Mouse (Mus musculus) ES-E14 (cell line): Measurements from ENCODE around the gene Slc18b1. TPM values are rescaled to one million over a fixed set of nuclear protein-coding genes. Genes with fewer than 3 reads are reported as not detected.
"Not testable (repeated sequence)": the region's sequence is repeated elsewhere in the genome, so short reads cannot be mapped to it uniquely, and the experiment has no call there.

Experiments
- DNase-seq: peaks from one replicate; pipeline ENCODE4 v3.0.0-alpha.2; 2013; ENCODE audit warnings: low read depth, low spot score
- H3K27ac ChIP-seq: 2 replicates; pipeline ENCODE4 v1.5.1; 2012; ENCODE audit warnings: low read depth, mild to moderate bottlenecking, low read length, moderate library complexity, mixed read lengths; ENCODE audit not compliant: poor library complexity, insufficient read depth, severe bottlenecking
- H3K36me3 ChIP-seq: 2 replicates; pipeline ENCODE4 v1.6.1; 2012; ENCODE audit warnings: mild to moderate bottlenecking, low read length, moderate library complexity, mixed read lengths; ENCODE audit not compliant: control insufficient read depth, poor library complexity, insufficient read depth, severe bottlenecking
- H3K4me1 ChIP-seq, 2 experiments: fragments of 150-350 bp in 1 of 2; sonication (generic) in 1 of 2; 2 replicates each; pipeline ENCODE4 v1.6.1; 2012; ENCODE audit warnings: low read length in 2 of 2, mild to moderate bottlenecking in 1 of 2, mixed read lengths in 1 of 2; ENCODE audit not compliant: control insufficient read depth in 2 of 2, insufficient read depth in 2 of 2, poor library complexity in 1 of 2
- H3K4me3 ChIP-seq, 2 experiments: fragments of 150-350 bp in 1 of 2; sonication (generic) in 1 of 2; 2 replicates each; pipeline ENCODE4 v1.5.1; 2012; ENCODE audit warnings: low read length in 2 of 2, low read depth in 1 of 2, mild to moderate bottlenecking in 1 of 2, mixed read lengths in 1 of 2; ENCODE audit not compliant: insufficient read depth in 1 of 2, poor library complexity in 1 of 2, severe bottlenecking in 1 of 2
- H3K9ac ChIP-seq: 2 replicates; pipeline ENCODE4 v1.6.1; 2012; ENCODE audit warnings: low read depth, mild to moderate bottlenecking, low read length, mixed read lengths; ENCODE audit not compliant: poor library complexity, insufficient read depth, severe bottlenecking
- H3K9me3 ChIP-seq: fragments of 150-350 bp; sonication (generic); 2 replicates; pipeline ENCODE4 v1.6.1; 2012; ENCODE audit warnings: low read depth, mild to moderate bottlenecking, low read length; ENCODE audit not compliant: control insufficient read depth, insufficient read depth
- CHD2 ChIP-seq: IDR thresholded peaks from 2 replicates; pipeline ENCODE4 v1.6.1; 2014; ENCODE audit warnings: mild to moderate bottlenecking, low read depth, low read length, inconsistent platforms
- HCFC1 ChIP-seq: IDR thresholded peaks from 2 replicates; pipeline ENCODE4 v1.6.1; 2012; ENCODE audit warnings: low read length, inconsistent platforms, borderline replicate concordance; ENCODE audit not compliant: insufficient read depth
- MAFK ChIP-seq: IDR thresholded peaks from 2 replicates; pipeline ENCODE4 v1.6.1; 2014; ENCODE audit warnings: mild to moderate bottlenecking, low read depth, low read length, inconsistent platforms; ENCODE audit not compliant: insufficient read depth
- ZC3H11A ChIP-seq: IDR thresholded peaks from 2 replicates; pipeline ENCODE4 v1.6.1; 2012; ENCODE audit warnings: low read depth, mild to moderate bottlenecking, inconsistent platforms, low read length, borderline replicate concordance
- ZNF384 ChIP-seq: IDR thresholded peaks from 2 replicates; pipeline ENCODE4 v1.6.1; 2012; ENCODE audit warnings: low read depth, low read length, inconsistent platforms
- in situ Hi-C, 2 experiments: fragments of 600-800 bp; cut with MboI; formaldehyde crosslinking; loops; one replicate each; pipeline ENCODE4 v1.15.1; 2025; ENCODE audit warnings: low sequenced_read_pairs in 2 of 2, inconsistent platforms in 1 of 2; ENCODE audit not compliant: unreplicated experiment in 2 of 2
- total RNA-seq: library from RNA; depleted of rRNA; stranded (reverse); fragments of 300-350 nt; gene quantifications from 2 replicates; pipeline ENCODE4 v1.2.3, GENCODE M21; 2012

Slc18b1 gene
- total RNA-seq, 1 experiment = 5.9 TPM

DNA sequence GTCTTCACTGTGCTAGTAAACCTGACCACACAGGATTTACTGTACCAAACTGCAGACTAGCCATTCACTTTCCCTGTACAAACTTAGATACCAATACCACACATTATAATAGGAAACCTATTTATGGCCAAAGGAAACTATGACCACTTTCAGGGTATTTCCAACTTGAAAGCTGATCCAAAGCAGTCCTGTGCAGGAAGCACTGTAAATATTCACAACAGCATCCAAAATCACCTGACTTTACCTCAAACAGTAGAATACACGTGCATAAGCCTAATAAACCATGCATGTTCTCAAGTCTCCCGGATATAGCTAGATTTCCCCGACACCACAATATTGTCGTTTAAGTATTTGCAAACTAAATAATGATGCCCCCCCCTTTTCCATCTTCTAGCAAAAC, 10.7 kb upstream of the Slc18b1 start:
- Histone ChIP-seq H3K9ac (peak overlapping the region; percentile 99), H3K36me3 (peaks cover 29% of the 10 kb centered on the region), H3K9me3 (no peaks in the 10 kb centered on the region), H3K27ac (peak overlapping the region; percentile 93; the same call in 1 of the 2 replicates), H3K4me1 (no peaks in the 10 kb centered on the region; a peak in 2 of 4 replicates), H3K4me3 (peak overlapping the region; percentile 82 to 96)
- no peak for TF ChIP-seq CHD2
- no peak for DNase-seq
- in situ Hi-C loops = loop anchor here in 1 of 2 experiments (25.0 kb wide), 1 partner anchor 826 kb away; no protein-coding TSS in a partner anchor

DNA sequence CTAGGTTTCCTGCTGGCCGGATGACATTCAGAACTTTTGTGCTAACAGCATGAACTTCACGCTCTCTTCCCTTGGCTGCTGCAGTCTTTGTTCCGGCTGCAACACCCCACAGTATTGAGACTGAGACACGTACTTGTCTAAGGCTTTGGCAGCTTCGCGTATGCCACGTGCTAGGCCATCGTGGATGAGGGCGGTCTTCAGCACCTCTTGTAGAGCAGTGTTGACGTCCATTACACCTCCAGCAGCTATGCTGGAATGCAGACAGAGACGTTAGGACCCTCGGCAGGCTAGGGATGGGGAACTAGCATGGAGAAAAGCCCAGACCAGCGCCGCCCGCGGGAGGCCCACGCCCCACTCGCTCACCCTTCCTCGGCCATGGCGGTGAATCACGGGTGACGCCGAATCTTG, 10.2 kb upstream of the Slc18b1 start:
- H3K9me3 ChIP-seq, H3K4me1 ChIP-seq, DNase-seq: not testable (repeated sequence)
- peaks cover 29% of the 10 kb centered on the region for H3K36me3 ChIP-seq
- in situ Hi-C loops = loop anchor here in 1 of 2 experiments (25.0 kb wide), 1 partner anchor 826 kb away; no protein-coding TSS in a partner anchor
- peak overlapping the region; percentile 99 for H3K9ac ChIP-seq
- peak overlapping the region; percentile 82 to 96 for H3K4me3 ChIP-seq
- peak overlapping the region; percentile 93 for H3K27ac ChIP-seq

DNA sequence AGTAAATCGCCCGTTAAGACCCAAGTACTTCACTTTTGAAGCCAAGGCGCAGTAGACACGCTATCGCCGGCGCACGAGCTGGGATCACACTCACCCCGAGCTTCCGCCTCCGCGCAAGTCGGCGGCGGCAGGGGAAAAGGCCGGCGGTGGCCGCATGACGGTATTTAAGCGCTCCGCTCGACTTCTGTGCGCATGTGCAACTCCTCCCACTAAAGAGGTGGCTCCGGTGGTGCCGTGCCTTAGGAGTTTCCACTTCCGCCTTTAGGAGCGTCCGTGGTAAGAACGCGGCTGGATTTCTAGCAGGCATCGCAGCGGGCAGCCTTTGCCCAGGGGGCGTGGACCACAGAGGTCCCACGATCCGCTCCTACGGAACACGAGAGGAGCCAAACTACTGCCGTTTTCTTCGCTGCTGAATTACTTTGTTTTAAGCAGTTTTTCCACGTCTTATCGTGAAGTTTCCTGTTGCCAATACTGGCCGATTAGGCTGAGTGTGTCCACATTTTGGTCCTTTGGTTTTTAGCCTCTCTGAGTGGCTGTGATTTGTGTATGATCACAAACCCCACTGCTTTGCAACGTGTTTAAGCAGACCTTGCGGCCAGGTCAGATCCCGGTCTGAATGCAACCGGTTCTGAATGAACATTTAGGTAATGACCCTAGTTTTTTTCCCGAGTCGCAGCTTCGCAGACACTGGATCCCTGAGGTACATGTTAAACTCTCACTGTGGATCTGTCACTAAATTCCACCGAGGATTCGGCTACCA, 9.5 kb upstream of the Slc18b1 start, which contains the start of gene Rps12:
Gene Rps12 (minus strand): TSS at position 214 of the 760 bp plus-strand sequence.
- H3K9me3 ChIP-seq = no peaks in the 10 kb centered on the region
- in situ Hi-C loops = loop anchor here in 1 of 2 experiments (25.0 kb wide), 1 partner anchor 825 kb away; no protein-coding TSS in a partner anchor
- TF ChIP-seq HCFC1 (peak; percentile 77), ZC3H11A (no peak)
- H3K36me3 ChIP-seq = peaks cover 29% of the 10 kb centered on the region
- peak within 1 kb of the TSS; percentile 89 to 96 for H3K4me3 ChIP-seq
- H3K9ac ChIP-seq = peak within 1 kb of the TSS; percentile 99
- H3K27ac ChIP-seq = peak within 1 kb of the TSS; percentile 93
- peaks cover 0 to under 1% of the 10 kb centered on the region in 2 experiments; a peak in 1 of 4 replicates for H3K4me1 ChIP-seq
- DNase-seq = peak; percentile 96

DNA sequence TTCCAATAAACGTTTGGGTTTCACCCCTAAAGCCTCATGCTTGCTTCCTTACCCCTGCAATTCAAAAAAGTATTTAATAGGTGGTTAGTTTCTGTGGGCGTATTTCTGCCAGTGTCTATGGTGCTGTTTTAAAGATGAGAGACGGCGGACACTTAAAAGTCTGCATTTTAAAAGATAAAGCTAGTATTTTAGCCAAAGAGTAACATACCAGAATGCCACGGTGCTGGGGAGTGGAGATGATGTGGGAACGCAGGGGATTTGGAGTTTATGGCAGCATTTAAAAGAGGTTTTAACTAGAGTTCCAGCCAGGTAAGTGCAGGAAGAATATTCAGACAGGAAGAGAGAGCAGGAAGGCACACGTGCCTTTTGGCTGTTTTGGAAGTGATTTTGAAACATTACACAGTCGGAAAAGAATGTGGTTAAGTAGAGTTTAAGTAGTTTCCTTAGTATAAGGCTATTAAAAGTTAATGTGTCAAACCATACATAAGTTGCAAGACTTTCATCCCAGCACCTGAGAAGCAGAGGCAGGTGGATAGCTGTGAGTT, 8.7 kb upstream of the Slc18b1 start:
- peak overlapping the region; percentile 99 for H3K9ac ChIP-seq
- no peaks in the 10 kb centered on the region for H3K9me3 ChIP-seq
- TF ChIP-seq MAFK = no peak
- TF ChIP-seq ZNF384 = no peak
- TF ChIP-seq CHD2 = no peak
- no peak for TF ChIP-seq ZC3H11A
- no peak for TF ChIP-seq HCFC1
- DNase-seq = no peak
- peaks cover 0 to 2% of the 10 kb centered on the region in 2 experiments; a peak in 1 of 4 replicates for H3K4me1 ChIP-seq
- peak overlapping the region; percentile 89 to 95 for H3K4me3 ChIP-seq
- H3K27ac ChIP-seq = peak overlapping the region; percentile 85; the same call in 1 of the 2 replicates
- peaks cover 29% of the 10 kb centered on the region for H3K36me3 ChIP-seq
- in situ Hi-C loops = loop anchor here in 1 of 2 experiments (25.0 kb wide), 1 partner anchor 824 kb away; no protein-coding TSS in a partner anchor
